In the genomic region with DNA sequence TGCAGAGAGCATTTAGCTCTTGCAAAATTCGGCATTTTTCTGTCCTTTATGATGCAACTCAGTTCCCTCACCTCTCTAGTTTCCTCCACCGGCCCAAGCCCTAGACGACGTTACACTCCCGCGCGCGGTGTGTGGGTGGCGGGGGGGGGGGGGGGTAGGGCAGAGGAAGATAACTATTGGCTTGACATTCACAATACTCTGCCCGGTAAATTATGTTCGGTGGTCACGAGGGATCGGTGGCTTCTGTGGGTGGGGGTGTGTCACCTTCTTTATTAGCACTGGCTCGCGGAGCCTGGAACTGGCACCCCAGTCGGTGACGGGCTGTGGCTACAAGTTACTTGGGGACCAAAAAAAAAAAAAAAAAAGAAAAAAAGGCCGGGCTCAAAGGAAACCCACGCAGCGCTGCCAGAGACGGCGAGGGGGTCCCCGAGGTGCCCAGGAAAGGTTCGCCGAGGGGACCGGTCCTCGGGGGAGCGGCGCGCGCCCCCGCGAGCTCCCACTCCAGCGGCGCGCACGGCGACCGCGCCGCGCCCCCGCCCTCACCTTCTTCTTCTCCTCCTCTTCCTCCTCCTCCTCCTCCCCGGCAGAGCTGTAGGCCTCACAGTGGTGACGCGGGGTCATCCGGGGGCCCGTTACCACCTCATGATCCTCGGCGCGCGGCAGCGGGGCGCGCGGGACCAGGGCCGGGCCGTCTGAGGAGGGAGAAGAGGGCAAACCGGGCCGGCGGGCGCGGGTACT, we compare ENCODE assay signal across 9 mouse cellular contexts. TPM values are rescaled to one million over a fixed set of nuclear protein-coding genes. Genes with fewer than 3 reads are reported as not detected.
A peak's percentile ranks its signal among the peaks of the same experiment; 100 is the strongest.
DNase-seq lines count a peak whose midpoint lies in the region; ATAC-seq and TF ChIP-seq lines count a peak whose summit lies in the region.
"Had no signal": no experiment of that assay in that cellular context is flagged by ENCODE, and none has a peak within 500 bp of the region (broad histone marks: within the 10 kb centered on the region; RNA-seq: fewer than 3 reads in every experiment).

No protein-coding gene starts in this region.

- peak overlapping the region; percentile 92 for H3K4me2 ChIP-seq in forebrain, embryonic 13.5 days
- H3K4me2 ChIP-seq in neural tube, embryonic 15.5 days = peak overlapping the region; percentile 74

- H3K4me3 ChIP-seq in forebrain, embryonic 13.5 days = peak overlapping the region; percentile 93
- peak overlapping the region; percentile 76 for H3K4me3 ChIP-seq in lung, adult 2 months (replicated peaks; ENCODE audit: extremely low read depth, low read depth, low read length)
- H3K4me3 ChIP-seq in neural tube, embryonic 15.5 days (replicated peaks) = peak overlapping the region; percentile 90

- intact Hi-C loops in heart, postnatal 14 days (cut with DNase I) = loop anchor here (1.0 kb wide), 1 partner anchor 63 kb away; no protein-coding TSS in a partner anchor

- H3K9ac ChIP-seq in forebrain, embryonic 13.5 days = peak overlapping the region; percentile 98
- peak overlapping the region; percentile 88 for H3K9ac ChIP-seq in neural tube, embryonic 15.5 days (replicated peaks)

- 0 out of 2 replicates have a peak, but pooled peaks have one; percentile 3 for TF ChIP-seq POLR2A in lung, adult 2 months (IDR thresholded peaks at IDR 0.05; ENCODE audit: borderline replicate concordance, extremely low read depth, low read depth, low read length)

- H3K27ac ChIP-seq in forebrain, embryonic 13.5 days = peak overlapping the region; percentile 94
- H3K27ac ChIP-seq in neural tube, embryonic 15.5 days (replicated peaks) = peak overlapping the region; percentile 92

- H3K27me3 ChIP-seq in forebrain, embryonic 13.5 days = no peaks in the 10 kb centered on the region
- H3K27me3 ChIP-seq in neural tube, embryonic 15.5 days (replicated peaks) = no peaks in the 10 kb centered on the region

- peak; percentile 21 for DNase-seq in ES-CJ7 (ENCODE audit: low read depth, low spot score)
- peak; percentile 46 for DNase-seq in c-Kit-positive CD71-positive TER-119-positive erythroid progenitor cells, embryonic 14.5 days (ENCODE audit: low spot score)
- peak; percentile 55 to 65 for DNase-seq in heart, postnatal 14 days
- DNase-seq in layer of hippocampus, adult 18-20 months (ENCODE audit: low spot score in 2 of 2) = peak; percentile 25 to 50
- peak; percentile 63 for DNase-seq in lung, adult 2 months
- DNase-seq in thymus, adult 18-20 months = peak; percentile 75 to 84

- H3K4me1 ChIP-seq in forebrain, embryonic 13.5 days = peaks cover 24% of the 10 kb centered on the region
- H3K4me1 ChIP-seq in lung, adult 2 months (ENCODE audit: control insufficient read depth, insufficient read depth, low read length) = peaks cover 10% of the 10 kb centered on the region
- H3K4me1 ChIP-seq in neural tube, embryonic 15.5 days = peaks cover 23% of the 10 kb centered on the region

- ATAC-seq in forebrain, embryonic 13.5 days = peak; percentile 52
- ATAC-seq in neural tube, embryonic 15.5 days (ENCODE audit: low FRiP score) = peak; percentile 69

- H3K9me3 ChIP-seq in forebrain, embryonic 13.5 days (replicated peaks) = no peaks in the 10 kb centered on the region
- H3K9me3 ChIP-seq in neural tube, embryonic 15.5 days (replicated peaks) = no peaks in the 10 kb centered on the region

- TF ChIP-seq CTCF in lung, adult 2 months (IDR thresholded peaks at IDR 0.05; ENCODE audit: insufficient read depth, low read length) = no peak

- under 1% methylated on average over 37 of the region's 63 CpGs for WGBS in forebrain, embryonic 13.5 days
- 1% methylated on average over 60 of the region's 63 CpGs for WGBS in lung, adult 2 months
- under 1% methylated on average over 54 of the region's 63 CpGs for WGBS in neural tube, embryonic 15.5 days

- H3K36me3 ChIP-seq in forebrain, embryonic 13.5 days (ENCODE audit: poor library complexity, severe bottlenecking) = peaks cover 14% of the 10 kb centered on the region
- peaks cover 3% of the 10 kb centered on the region; the same call in 1 of the 2 replicates for H3K36me3 ChIP-seq in neural tube, embryonic 15.5 days

RNA-seq across cellular contexts. Expression of gene Ccni, which starts 0.8 kb away (rescaled TPM):
- 161 and 183 TPM in 2 replicates for polyA plus RNA-seq in forebrain, embryonic 13.5 days (2015; fragmentation: Nextera tagmentation; extraction: Ambion mirVana)
- total RNA-seq in heart, postnatal 14 days (2021) = 100 to 1,000 TPM; 223 to 231 TPM
- 100 to 1,000 TPM; 248 to 262 TPM for total RNA-seq in layer of hippocampus, adult 18-20 months (2021)
- polyA plus RNA-seq in lung, adult 2 months (2012; rRNA removed) = 82.0 and 97.1 TPM in 2 replicates
- 115 and 119 TPM in 2 replicates for polyA plus RNA-seq in neural tube, embryonic 15.5 days (2015; fragmentation: Nextera tagmentation; extraction: Ambion mirVana)

RNA-seq across cellular contexts. Expression of gene 2010109A12Rik, which starts 0.8 kb away (rescaled TPM):
- 2.3 and 3.0 TPM in 2 replicates for polyA plus RNA-seq in forebrain, embryonic 13.5 days (2015; fragmentation: Nextera tagmentation; extraction: Ambion mirVana)
- under 1 TPM; 0.53 to 0.93 TPM for total RNA-seq in heart, postnatal 14 days (2021)
- under 1 TPM; 0.84 to 0.86 TPM for total RNA-seq in layer of hippocampus, adult 18-20 months (2021)
- polyA plus RNA-seq in lung, adult 2 months (2012; rRNA removed) = not detected in 2 replicates
- polyA plus RNA-seq in neural tube, embryonic 15.5 days (2015; fragmentation: Nextera tagmentation; extraction: Ambion mirVana) = 1.2 and 1.4 TPM in 2 replicates
- polyA plus RNA-seq: large intestine, adult 2 months had no signal

Comparison
In these comparisons a context has a peak if more than half of its experiments do, and no peak if none do; other contexts are left out.
1. Peak in every context shown above with its lines: DNase-seq, ATAC-seq, H3K4me3 ChIP-seq and H3K27ac ChIP-seq.
2. DNase-seq: peak in every context shown above with its lines; median percentile 80 in thymus, adult 18-20 months; 63 in lung, adult 2 months; 60 in heart, postnatal 14 days; 46 in c-Kit-positive CD71-positive TER-119-positive erythroid progenitor cells, embryonic 14.5 days; 38 in layer of hippocampus, adult 18-20 months; 21 in ES-CJ7.